Comparison of ENCODE assay signal across 28 mouse cellular contexts in the genomic region with DNA sequence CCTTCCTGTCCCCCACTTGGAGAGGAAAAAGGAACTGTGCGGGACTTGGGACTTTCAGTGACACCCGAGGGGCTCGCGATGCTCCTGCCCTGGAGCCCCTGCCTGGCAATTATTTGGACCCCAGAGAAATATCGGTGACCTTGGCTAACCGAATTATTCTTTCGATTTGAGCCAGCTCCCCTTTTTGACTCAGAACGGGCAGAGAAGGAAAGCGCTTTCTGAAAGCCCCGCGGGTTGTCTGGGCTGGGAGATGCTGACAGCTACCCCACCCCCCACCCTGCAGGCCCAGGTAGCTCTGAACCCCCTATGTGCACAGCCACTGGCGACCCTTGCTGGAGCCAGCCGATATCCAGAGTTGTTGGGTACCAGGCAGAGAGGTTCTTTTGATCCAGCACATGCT.
"Had no signal": no experiment of that assay in that cellular context is flagged by ENCODE, and none has a peak within 500 bp of the region (broad histone marks: within the 10 kb centered on the region; RNA-seq: fewer than 3 reads in every experiment).

No protein-coding gene starts in this region.

- ATAC-seq: hindbrain, embryonic 16.5 days; intestine, embryonic 16.5 days had no signal

- H3K4me3 ChIP-seq: gastrocnemius, adult 2 months; heart, embryonic 13.5 days; hindbrain, embryonic 10.5 days; hindbrain, embryonic 12.5 days; kidney, embryonic 15.5 days; limb, embryonic 12.5 days; limb, embryonic 15.5 days; liver, embryonic 13.5 days; liver, embryonic 15.5 days had no signal

- H3K9ac ChIP-seq: heart, embryonic 13.5 days; hindbrain, embryonic 12.5 days; hindbrain, embryonic 14.5 days; kidney, embryonic 15.5 days; limb, embryonic 12.5 days; limb, embryonic 15.5 days; liver, embryonic 13.5 days; liver, embryonic 15.5 days had no signal

- H3K9me3 ChIP-seq: heart, embryonic 13.5 days; hindbrain, embryonic 10.5 days; hindbrain, embryonic 12.5 days; kidney, embryonic 15.5 days; limb, embryonic 12.5 days; limb, embryonic 15.5 days; liver, embryonic 13.5 days; liver, embryonic 15.5 days had no signal

- DNase-seq: gastrocnemius, adult 2 months; gastrocnemius, postnatal 10 days; gastrocnemius, postnatal 25 days; heart, adult 18-20 months; heart, postnatal 10 days; heart, postnatal 4 days; kidney, adult 11 months; kidney, adult 2 months; kidney, adult 9 months; kidney, postnatal 14 days; kidney, postnatal 36 days; layer of hippocampus, adult 9-11 months; layer of hippocampus, postnatal 36 days; left cerebral cortex, postnatal 4 days; liver, embryonic 13.5 days had no signal

- H3K27ac ChIP-seq: gastrocnemius, adult 2 months; heart, embryonic 13.5 days; hindbrain, embryonic 10.5 days; hindbrain, embryonic 12.5 days; hindbrain, embryonic 14.5 days; kidney, embryonic 15.5 days; kidney, postnatal 0 days; limb, embryonic 12.5 days; limb, embryonic 15.5 days; liver, embryonic 13.5 days; liver, embryonic 15.5 days had no signal

- H3K36me3 ChIP-seq: heart, embryonic 13.5 days; hindbrain, embryonic 10.5 days; hindbrain, embryonic 12.5 days; kidney, embryonic 15.5 days; limb, embryonic 12.5 days; limb, embryonic 15.5 days; liver, embryonic 13.5 days; liver, embryonic 15.5 days had no signal

- H3K4me2 ChIP-seq: heart, embryonic 11.5 days; heart, embryonic 13.5 days; hindbrain, embryonic 12.5 days; hindbrain, embryonic 14.5 days; kidney, embryonic 15.5 days; limb, embryonic 12.5 days; limb, embryonic 15.5 days; liver, embryonic 11.5 days; liver, embryonic 13.5 days; liver, embryonic 15.5 days had no signal
